Mouse (Mus musculus) kidney, adult 8-10 months (tissue): ENCODE measurements around the gene Lgals2.
"Not testable (repeated sequence)": the region's sequence is repeated elsewhere in the genome, so short reads cannot be mapped to it uniquely, and the experiment has no call there.

Experiments
- DNase-seq, 2 experiments: peaks; one replicate each; pipeline ENCODE4 v3.0.0; 2022

Lgals2 gene

DNA sequence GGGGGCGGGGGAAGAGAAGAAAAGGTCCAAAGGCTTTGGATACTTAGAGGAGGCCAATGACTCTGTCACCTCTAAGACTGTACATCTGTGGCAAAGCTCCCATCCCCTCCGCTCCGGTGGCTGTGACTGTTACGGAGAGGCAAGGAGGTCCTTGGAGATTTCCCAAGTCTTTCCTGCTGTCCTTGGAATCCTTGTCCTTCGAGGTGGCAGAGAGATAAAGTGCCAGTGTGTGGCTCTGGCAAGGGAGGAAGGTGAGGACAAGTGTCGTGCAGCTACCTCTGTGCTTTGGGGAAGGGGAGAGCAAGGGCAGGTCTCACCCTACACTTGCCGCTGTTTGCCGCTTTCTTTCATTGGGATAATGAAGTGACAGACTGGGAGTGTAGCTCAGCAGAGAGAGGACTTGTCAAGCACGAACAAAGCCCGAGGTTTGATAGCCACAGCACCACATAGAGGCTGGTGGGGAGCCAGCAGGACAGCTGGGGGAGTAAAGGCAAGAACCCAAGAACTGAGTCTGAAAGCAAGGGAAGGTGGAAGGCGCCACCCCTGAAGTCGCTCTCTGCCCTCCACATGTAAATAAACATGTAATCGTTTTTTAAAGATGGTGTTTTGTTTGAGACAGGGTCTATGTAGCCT is 18.6 kb upstream of the Lgals2 start:
- DNase-seq = no peak

DNA sequence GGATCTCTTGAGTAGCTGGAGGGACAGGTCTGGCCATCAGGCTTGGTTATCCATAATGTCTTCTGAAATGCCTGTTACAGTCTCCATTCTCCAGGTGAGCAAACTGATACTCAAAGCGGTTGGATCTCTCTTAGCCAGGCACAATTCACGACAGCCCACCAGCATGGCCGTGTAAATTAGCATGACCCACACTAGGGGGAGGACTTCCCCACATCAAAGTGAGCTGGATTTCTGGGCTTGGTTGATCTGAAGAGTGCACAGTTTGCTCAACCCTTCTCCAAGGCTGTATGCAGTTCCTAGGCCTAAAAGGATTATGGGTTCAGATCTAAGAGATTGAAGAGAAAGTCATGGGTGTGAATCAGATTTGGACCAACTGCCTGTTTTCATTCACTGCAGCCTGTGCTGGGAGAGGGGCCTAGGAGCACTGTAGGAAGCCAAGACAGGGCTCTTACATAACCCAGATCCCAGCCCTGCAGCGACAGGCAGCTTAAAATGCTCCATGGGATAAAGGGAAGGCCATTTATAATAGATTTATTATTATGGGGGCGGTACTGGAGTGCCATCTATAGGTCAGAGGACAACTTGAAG is 16.8 kb upstream of the Lgals2 start:
- no peak for DNase-seq

DNA sequence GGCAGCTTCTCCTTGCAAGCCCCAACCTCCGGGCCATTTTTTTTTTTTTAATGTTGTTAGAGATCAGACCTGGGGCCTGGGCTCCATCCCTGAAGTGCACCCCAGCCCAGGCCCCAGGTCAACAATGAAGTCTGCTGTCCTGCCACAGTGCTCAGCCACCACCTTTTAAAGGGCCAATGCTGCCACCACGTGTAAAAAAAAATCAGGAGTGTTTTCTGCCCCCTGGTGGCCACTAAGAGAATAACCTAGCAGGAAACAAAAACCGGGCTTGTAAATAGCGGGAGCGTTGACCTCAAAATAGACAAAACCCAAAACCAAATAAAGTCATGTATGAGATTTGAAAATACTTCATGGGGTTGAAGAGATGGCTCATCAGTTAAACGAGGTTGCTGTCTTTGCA is 14.4 kb upstream of the Lgals2 start:
- DNase-seq = peak in 1 of 2 experiments; percentile 50

DNA sequence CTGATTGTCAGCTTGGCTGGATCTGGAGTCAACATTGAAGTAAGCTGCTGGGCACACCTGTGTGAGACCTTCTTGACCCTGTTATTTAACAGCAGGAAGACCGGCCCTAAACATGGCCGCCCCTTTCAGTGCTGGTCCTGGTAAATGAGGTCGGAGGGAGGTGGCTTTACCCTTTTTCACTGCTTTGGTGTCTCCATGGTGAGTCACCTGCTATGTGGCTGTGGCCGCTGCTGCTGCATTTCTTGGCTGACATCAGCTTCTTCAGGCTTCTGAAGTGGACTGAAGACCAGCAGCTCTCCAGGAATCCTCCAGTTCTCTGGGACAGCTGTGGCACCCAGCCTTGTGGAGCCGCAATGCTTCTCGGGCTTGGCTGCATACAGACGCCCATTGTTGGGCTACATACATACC is 13.5 kb upstream of the Lgals2 start:
- DNase-seq = no peak

DNA sequence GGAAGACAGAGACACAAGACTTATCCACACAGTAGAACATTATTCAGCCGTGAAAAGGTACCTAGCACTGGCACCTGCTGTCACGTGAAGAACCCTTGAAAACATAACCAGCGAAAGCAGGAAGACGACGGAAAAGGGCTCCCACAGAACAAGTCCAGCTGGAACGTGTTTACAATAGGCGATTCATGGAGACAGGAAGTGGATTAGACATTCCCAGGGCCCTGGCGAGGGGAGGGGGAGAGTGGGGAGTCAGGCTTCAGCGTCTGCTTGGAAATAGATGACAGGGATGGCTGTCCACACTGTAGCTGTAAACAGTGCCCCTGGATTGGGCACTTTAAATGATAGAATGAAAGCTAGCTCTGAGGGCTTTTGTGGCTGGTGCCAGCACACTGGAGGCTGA is 13.1 kb upstream of the Lgals2 start:
- peak in 1 of 2 experiments; percentile 50 for DNase-seq

DNA sequence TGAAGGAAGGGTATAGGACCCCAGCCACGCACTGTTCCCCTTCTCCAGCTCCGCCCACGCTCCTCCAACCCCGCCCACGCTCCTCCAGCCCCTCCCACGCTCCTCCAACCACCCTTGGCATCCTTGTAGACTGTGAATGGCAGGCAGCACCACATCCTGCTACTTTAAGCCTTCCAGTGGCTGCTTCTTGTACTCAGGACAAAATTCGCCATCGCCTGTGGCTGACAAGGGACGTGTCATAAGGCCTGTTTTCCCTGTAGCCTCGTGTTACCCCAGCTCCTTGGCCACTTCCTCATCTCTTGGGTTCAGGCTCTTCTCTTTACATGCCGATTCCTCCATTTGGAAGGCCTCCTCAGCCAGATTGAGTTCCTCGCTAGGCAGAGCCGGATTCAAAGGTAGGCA is 8.5 kb upstream of the Lgals2 start:
- no peak for DNase-seq

DNA sequence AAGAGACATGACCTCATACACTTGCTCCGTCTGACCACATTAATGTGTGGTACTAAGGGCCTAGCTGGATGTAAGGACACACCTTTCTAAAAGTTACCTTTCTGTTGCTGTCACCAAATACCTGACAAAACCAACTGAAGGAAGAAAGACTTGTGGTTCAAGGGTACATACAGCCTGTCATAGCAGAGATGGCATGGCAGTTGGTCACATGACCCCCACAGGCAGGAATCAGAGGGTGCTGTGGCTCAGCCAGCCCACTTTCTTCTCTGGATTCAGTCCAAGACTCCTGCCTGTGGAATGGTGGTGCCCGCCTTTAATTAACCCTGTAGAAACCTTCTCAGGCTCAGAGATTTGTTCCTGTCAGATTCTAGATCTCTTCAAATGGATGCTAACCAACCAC is 7.8 kb upstream of the Lgals2 start:
- no peak for DNase-seq

DNA sequence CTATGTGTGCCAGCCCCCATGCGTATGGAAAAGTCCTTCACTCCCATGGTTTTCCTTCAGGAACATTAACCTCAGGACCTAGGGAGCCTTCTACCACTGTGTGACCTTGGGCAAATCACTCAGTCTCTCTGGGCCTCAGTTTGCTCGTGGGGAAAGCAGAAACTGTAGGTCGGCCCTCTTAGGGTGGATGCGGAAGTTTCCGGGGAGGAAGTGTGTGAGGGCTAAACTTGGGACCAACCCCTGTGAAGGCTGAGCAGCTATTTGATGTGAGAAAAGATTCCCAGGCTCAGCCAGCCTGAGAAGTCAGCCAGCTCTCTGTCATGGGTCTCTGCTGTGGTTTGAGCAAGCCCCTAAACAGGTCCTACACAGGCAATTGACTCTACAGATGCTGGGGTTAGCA is 7.0 kb upstream of the Lgals2 start:
- no peak for DNase-seq

DNA sequence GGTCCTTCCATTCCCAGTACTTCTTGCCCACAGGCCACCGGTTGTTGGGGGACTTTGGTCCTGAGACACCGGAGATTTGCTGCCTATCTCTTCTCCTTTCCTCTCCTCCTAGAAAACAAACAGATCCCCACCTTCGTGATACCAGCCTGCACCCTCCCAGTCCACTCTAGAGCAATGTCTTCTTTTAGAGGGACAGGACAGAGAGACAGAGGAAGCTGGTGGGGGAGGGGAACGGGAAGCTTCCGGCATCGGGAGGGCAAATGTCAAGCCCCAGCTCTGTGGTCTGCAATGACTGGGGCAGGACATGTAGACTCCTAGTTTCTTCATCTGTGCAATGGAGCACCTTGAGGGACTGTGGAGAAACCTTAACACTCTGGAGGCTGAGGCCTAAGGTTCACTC is 4.4 kb upstream of the Lgals2 start:
- no peak for DNase-seq

DNA sequence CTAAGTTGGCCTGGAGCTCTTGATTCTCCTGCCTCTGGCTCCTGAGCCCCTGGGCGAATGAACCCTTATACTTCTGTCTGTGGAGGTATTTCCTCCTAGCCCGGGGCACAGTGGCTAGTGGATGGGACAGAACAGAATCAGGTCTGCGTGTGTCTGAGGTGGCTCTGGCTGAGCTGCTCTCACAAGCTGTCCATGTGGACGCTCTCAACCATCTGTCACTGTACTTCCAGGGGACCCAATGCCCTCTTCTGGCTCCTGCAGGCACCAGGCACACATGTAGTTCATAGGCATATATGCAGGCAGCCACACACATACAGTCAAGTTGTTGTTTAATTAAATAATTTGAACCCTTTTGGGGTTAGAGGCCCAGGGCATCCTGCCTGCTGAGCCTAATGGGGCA is 4.0 kb upstream of the Lgals2 start:
- DNase-seq = no peak

DNA sequence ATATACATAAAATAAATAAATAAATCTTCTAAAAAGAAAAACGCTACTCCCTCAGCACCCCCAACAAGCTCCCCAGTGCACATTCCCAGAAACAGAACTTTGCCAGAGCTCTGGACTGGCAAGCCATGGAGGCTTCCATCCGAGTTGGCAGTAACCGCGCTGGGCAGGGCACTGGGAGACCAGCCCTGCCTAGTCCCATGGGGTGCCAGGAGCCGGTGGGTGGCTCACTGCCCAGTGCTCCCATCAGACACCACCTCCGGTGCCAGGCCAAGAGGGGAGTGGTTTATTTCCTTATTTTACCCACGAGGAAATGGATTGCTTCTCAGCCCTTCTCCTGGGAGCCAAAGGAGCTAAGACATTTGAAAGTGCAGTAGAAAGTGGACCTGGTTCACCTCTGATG is 1.7 kb upstream of the Lgals2 start:
- DNase-seq = no peak

DNA sequence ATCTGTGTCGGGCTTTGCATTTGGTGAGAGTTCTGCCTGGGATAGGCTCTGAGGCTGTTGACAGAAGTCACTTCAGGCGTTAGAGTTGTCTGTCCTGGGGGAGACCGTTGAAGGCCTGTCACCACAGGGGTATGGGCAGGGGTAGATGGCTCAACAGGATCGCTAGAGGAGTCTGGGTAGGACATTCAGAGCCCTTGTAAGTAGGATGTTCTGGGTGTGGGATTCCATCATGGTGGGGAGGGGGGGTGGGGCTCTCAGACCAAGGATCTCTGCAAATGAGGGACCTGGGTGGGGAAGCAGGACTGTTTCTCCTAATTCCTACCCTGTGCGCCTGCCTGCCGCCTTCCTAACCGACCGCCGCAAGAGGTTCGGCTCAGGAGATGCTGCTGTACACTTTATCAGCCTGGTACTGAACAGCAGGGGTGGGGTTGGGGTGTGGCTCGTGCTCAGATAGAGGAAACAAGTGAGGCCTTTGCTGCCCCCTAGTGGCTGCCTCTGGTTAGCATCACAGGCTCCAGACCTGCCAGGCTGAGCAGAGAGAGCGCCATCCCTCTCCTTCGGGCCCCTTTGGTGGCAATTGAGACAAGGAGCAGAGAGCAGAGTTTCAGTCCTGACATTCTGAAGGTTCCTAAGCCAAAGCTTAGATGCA is 3.7 kb downstream of the Lgals2 start:
- peak; percentile 84 to 94 for DNase-seq

DNA sequence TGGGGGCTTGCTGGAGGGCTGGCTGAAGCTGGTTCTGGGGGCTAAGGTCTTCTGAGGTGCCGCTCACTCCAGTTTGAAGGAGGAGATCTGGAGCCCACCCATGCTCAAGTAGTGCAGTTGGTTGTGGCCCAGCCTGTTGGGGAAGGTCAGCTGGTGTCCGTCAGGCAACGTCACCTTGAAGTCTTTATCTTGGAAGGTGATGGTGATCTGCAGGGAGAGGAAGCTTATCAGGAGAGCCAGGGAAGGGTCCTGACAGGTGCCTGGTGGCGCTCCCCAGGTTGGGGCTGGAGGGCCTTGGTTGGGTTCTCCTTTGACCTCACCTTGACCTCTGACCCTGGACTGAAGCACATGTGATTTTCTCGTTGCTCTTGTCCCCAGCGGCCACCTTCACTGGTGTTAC is 4.4 kb downstream of the Lgals2 start:
- DNase-seq = no peak

DNA sequence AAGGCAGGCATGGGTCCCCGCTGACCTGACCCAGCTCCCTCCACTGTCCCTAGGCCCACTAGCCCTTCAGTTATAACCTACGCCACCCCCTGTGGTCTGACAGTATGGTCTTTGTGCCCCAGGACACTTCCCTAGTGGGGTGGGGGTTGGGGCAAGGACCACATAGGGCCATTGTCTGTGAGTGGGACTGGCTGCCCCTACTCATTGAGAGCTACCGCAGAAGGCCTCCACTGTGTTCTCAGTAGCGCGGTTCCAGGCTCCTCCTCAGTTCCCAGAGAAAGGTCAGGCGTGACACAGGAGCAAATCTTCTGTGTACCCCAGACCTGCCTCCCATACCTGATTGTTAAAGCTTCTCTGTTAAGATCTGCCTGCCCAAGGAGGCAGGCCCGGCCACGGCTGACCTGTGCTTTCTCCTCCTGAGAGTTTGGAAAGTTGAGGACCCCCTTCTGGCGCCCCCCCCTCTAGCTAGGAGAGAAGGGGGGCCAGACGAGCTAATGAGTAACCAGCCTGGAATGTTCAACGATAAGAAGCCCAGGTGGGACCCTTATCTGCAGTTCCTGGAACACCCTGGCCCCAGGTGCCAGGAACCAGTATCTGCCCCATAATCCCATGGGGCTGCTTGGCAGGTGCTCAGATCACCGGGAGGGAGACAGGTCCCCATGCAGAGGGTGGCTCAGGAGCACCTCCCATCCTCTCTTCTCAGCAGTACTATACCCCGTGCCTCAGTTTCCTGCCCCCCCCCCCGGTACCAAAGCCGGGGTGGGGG is 5.1 kb downstream of the Lgals2 start:
- DNase-seq = no peak

DNA sequence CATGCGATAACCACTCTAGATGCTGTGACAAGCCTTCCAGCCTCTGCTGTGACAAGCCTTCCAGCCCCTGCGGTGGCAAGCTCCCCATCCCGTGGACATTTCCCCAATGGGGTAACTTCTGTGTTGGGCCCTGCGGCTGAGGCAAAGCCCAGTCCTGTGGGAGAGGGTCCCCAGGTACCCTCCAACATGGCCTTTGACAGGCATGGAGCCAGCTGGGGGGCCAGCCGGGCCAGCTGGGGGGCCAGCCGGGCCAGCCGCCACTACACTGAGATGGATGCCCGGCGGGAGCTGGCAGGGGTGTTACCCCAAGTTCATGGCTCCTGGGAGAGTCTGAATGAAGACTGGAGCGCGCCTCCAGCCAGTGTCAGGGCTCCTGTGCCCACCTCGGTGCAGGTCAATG is 5.8 kb downstream of the Lgals2 start:
- DNase-seq = no peak

DNA sequence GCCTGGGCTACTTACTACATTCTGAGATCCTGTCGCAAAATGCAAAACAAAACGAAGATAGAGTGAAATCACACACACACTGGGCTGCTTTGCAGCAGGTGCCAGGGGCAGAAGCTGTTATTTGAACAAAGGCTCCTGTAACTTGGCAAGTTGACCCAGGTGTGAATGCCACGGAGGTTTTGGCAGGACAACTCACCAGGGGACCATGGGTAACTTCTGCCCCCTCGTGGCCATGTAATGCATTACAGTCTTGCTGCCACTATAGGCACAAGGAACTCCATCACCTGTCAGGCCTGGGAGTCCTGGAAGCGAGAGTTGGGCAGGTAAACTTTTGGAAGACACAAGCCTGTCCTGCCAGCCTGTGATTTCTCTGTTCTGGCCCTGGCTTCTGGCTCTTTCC is 6.9 kb downstream of the Lgals2 start:
- peak; percentile 85 to 94 for DNase-seq

DNA sequence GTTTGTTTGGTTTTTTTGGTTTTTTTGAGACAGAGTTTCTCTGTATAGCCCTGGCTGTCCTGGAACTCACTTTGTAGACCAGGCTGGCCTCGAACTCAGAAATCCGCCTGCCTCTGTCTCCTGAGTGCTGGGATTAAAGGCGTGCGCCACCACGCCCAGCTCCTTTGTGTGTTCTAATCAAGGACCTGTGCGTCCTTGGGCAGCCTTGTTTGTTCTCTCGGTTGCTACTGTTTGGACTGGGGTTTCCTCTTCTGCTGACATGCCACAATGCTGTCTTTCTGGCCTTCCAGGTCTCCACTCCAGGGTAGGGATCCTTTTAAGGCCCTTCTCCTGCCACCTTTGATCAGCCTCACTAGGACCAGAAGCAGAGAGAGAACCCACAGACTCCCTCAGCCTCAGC is 8.5 kb downstream of the Lgals2 start:
- not testable (repeated sequence) for DNase-seq

DNA sequence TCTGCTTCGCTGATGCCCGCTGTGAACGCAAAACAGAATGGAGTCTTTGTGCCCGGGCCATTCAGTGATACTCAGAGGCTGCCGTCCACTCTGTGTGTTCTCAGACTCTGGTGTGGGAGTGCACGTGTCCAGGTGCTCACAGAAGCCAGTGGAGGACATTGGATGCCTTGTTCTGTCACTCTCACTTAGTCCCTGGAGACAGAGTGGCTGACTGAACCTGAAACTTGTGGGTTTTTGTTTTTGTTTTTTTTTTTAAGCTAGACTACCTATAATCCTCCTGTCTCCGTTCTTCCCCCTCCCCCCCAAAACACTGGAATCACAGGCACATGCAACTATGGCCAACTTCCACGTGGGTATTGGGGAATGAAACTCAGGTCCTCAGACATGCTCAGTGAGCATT is 9.0 kb downstream of the Lgals2 start:
- DNase-seq = no peak

DNA sequence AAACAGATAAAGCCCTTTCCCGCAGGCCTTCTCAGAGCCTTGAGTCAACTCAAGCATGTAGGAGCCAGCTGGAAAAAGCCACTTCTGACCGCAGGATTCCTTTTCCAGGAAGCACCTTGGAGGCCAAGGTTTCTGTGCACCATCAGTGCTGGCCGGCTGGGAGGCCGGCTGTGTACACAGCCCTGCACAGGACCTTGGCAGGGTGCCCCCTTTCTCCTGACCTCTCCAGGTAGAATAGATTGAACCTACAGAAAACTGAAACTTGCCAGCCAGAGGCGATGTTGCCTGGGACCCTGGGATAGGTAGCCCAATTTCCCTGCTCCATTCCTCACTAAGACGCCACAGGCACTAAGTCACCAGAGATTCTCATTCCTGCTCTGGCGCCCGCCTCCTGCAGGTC is 9.5 kb downstream of the Lgals2 start:
- DNase-seq = no peak

DNA sequence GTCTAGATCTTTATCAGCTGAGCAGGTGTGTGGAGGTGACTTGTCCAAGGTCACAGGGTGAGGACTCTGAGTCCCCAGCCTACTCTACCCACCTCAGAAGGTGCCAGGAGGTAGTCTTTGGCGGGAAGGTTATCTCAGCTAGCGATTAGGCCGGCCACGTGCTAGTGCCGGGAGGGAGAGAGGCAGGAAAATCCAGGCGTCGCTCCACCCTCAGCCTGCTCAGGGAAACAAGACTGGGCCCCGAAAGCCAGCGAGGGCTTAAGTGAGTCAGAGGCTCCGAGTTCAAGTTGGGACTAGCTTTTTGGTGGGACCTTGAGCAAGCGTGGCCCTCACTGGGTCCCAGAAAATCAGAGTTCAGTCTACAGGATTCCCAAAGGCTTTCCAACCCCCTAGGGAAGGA is 10.0 kb downstream of the Lgals2 start:
- DNase-seq = no peak

DNA sequence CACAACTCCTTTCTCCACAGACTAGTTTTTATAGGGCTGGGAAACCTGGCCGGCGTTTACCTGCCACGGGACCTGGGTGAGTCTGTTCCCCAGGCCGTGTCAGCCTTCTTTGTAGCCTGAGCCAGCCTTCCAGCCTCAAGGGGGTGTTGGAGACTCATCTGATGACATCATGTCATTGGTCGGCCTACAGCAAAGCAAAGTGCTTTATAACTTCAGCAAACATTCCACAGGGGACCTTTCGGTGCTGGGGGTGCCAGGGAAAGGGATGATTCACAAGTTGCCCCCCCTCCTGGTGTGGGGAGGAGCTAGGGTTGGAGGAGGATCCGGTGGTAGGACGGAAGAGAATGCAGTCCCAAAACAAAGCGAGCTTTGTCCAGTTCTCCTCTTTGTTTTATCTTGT is 10.5 kb downstream of the Lgals2 start:
- DNase-seq = peak in 1 of 2 experiments; percentile 63

DNA sequence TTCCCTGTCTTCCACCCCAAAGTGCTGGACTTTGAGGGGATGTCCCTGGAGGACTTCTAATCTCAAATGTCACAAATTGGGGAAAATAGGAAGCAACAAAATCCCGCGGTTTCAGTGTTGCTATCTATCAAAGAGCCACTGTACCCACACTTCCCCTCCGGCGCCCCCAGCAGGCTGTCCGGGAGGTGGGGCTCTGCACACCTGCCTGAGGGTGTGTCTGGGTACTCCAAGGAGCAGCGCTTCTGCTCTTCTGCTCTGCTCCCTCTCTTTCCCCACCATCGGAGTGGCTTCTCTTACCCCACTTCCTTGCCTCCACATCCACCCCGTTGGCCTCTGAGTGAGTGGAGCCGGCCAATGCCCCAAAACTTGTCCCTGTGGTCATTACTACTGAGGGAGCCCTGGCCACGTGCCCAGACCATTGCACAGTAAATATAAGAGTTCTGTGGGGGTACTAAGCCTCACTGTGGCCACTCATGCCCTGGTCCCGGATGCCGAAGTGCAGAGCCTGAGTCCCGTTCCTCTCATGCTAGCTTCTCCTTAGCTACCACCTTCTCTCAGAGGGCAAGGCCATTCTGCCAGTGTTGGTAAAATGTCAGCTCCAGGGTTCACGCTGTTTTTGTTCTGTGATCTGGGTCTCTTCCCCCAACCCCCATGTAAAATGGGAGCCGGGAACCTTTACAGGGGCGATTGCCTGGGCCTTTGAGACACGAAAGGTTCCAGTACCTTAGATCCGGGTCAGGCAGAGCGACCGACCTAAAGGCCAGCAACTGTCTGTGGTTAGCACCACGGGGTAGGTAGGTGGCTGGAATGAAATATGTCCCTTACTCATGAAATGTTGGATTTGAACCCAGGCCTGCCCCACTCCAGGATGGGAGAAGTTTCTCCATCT is 11.5 kb downstream of the Lgals2 start:
- DNase-seq = no peak
